Mouse (Mus musculus): ENCODE measurements at regions not wholly inside any gene's neighbourhood (a gene's known extent, or its start where the extent isn't known, plus 50 kb on each side); places are given as distances from the start of the nearest gene placed in this dataset.

DNA sequence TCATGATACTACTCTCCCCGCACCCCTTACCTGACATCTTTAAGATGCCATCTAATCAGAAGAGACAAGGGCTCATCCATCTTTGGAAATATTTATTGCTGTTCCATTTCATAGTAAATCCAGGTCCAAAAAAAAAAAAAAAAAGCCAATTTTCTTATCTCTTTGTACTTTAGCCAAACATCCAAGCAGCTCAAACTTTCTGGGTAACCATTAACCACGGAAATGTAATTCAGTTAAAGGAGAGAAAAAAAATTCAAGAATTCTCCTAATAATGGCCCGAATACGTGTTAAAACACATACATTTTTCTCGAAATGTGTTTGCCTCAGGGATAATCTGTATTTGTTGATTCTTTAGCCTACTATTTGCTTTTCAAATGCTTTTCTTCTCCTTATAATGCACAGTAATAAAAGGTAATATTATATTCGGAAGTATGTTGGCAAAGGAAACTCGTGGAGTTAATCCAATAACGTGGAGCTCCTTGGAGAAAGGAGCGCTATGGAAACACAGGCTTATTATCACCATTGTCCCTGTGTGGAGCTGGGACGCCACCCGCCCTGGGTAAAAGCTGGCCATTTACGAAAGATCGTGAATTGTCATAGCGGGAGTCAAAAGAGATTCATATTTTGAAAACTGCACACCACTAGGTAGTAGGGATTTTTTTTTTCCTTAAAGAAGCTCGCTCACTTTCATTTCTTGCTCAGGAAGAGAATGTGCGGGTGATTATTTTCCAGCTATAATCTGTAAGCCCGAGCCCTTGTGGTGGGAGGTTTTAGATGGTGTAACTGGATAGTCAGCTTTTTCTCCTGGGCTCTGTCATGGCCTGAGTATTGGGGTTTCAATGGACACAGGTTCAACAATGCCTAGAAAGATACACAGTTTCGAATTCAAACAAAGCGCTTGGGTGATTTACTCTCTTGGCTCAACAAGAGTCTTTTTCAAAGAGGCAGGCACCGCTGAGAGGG lies 108.4 kb upstream of the Psmd7 start:
- TF ChIP-seq CTCF (IDR thresholded peaks at IDR 0.05; ENCODE audit: extremely low read depth, insufficient read depth, low read length) (no peak), POLR2A (IDR thresholded peaks at IDR 0.05; ENCODE audit: extremely low read depth, insufficient read depth, low read length) (no peak)
